Mouse (Mus musculus) stomach, embryonic 14.5 days (tissue): ENCODE data around the gene Gm8369. TPM values are rescaled to one million over a fixed set of nuclear protein-coding genes. Genes with fewer than 3 reads are reported as not detected.

Experiments
- ATAC-seq: fragments of 200-750 bp; cut with Nextera tagmentation; 2 replicates; pipeline ENCODE4 v1.8.0; 2017; ENCODE audit warnings: low read depth, moderate TSS enrichment; ENCODE audit not compliant: insufficient number of reproducible peaks, insufficient read depth, low FRiP score
- H3K27ac ChIP-seq: fragments of 300-500 bp; sonication (generic); 2 replicates; pipeline ENCODE4 v1.5.1; 2014; ENCODE audit warnings: mild to moderate bottlenecking, low read length, moderate library complexity, mixed read lengths
- H3K27me3 ChIP-seq: fragments of 300-500 bp; sonication (generic); 2 replicates; pipeline ENCODE4 v1.6.1; 2014; ENCODE audit warnings: low read length, control low read depth, mixed read lengths; ENCODE audit not compliant: control insufficient read depth, insufficient read depth
- H3K36me3 ChIP-seq: fragments of 300-500 bp; sonication (generic); 2 replicates; pipeline ENCODE4 v1.6.1; 2014; ENCODE audit warnings: mild to moderate bottlenecking, control low read depth, low read length, moderate library complexity, mixed read lengths; ENCODE audit not compliant: control insufficient read depth, insufficient read depth
- H3K4me1 ChIP-seq: fragments of 300-500 bp; sonication (generic); 2 replicates; pipeline ENCODE4 v1.6.1; 2014; ENCODE audit warnings: low read length, control low read depth, mixed read lengths; ENCODE audit not compliant: control insufficient read depth, insufficient read depth
- H3K4me2 ChIP-seq: fragments of 300-500 bp; sonication (generic); replicated peaks from 2 replicates; pipeline ENCODE4 v1.6.1; 2014; ENCODE audit warnings: low read depth, low read length, control low read depth
- H3K4me3 ChIP-seq: fragments of 300-500 bp; sonication (generic); 2 replicates; pipeline ENCODE4 v1.5.1; 2014; ENCODE audit warnings: low read depth, low read length, control low read depth
- H3K9ac ChIP-seq: fragments of 300-500 bp; sonication (generic); replicated peaks from 2 replicates; pipeline ENCODE4 v1.6.1; 2014; ENCODE audit warnings: low read depth, mild to moderate bottlenecking, control low read depth, low read length, moderate library complexity, mixed read lengths
- H3K9me3 ChIP-seq: fragments of 300-500 bp; sonication (generic); 2 replicates; pipeline ENCODE4 v1.6.1; 2016; ENCODE audit warnings: low read depth, low read length, control low read depth; ENCODE audit not compliant: control insufficient read depth
- WGBS: fragments of 180-500 bp; shearing (Covaris S2); extraction: QIAGEN DNeasy Blood & Tissue Kit; methylation state at CpG from one replicate; pipeline ENCODE4 v1.1.7; 2014; 5-methylcytosine and 5-hydroxymethylcytosine counted together
- polyA plus RNA-seq: library from polyadenylated mRNA; unstranded; fragments of >200 nt; fragmentation: Nextera tagmentation; extraction: Ambion mirVana; gene quantifications from 2 replicates; pipeline ENCODE4 v1.2.1, GENCODE M21; 2014

The Gm8369 gene
- polyA plus RNA-seq, 1 experiment from 2014 or later = not detected

DNA sequence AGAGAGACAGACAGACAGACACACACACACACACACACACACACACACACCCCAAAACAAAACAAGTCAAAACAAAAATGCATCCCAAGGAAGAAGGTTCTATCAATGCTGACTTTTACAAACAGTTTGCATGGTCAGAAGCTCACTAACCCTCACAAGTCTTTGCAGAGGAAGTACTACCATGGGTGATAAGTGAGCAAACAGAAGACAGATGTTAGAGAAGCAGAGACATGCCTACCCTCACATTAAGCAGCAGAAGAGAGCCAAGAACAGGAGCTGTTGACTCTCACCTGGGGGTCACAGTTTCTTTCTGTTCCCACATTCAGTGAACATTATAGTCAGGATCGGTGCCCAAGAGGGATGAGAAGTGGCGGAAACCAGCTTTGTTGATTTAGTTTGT lies 6.0 kb upstream of the Gm8369 start:
- Histone ChIP-seq H3K9me3 (no peaks in the 10 kb centered on the region), H3K9ac (no peak overlapping the region), H3K27ac (no peak overlapping the region), H3K4me1 (no peaks in the 10 kb centered on the region), H3K27me3 (no peaks in the 10 kb centered on the region), H3K4me2 (no peak overlapping the region), H3K36me3 (no peaks in the 10 kb centered on the region), H3K4me3 (no peak overlapping the region)
- ATAC-seq = no peak
- 89% methylated on average over 2 of the region's 2 CpGs for WGBS

DNA sequence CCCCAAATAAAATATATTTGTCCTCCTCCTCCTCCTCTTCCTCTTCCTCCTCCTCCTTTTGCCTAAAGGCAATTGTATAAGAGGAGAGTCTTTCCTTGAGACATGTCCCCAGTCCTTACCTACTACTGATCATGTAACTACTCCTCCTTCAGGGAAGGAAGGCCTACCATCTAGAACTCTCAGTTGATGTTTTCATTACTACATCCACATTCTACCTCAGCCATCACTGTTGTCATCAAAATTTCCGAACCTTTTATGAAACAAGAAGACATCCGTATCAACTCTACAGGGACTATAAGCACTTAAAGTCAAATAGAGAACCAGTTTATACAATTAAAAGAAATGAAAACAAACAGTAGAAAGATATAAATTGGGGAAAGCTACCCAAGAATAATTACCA lies 3.1 kb upstream of the Gm8369 start:
- Histone ChIP-seq H3K27me3 (no peaks in the 10 kb centered on the region), H3K4me1 (no peaks in the 10 kb centered on the region), H3K36me3 (no peaks in the 10 kb centered on the region), H3K27ac (no peak overlapping the region), H3K9me3 (no peaks in the 10 kb centered on the region), H3K4me2 (no peak overlapping the region), H3K9ac (no peak overlapping the region), H3K4me3 (no peak overlapping the region)
- 81% methylated on average over 2 of the region's 2 CpGs for WGBS
- no peak for ATAC-seq

DNA sequence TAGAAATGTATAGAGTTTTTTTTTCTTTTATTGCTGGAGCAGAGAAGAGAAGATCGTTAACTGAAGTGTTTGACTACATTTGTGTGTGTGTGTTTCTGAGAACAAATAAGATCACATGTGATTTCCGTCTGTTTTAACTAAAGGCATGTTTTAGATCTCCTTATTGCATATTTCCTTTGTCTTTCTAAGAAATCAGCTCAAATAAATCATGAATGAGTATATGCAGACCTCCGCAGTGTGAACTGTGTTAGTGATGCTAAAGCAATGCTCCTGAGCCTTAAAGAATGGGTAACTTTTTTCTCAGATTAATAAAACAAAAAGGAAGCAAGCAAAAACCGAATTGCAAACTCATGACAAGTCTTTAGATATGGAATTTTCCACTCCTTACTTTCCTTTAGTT lies 1.8 kb upstream of the Gm8369 start:
- no peak for ATAC-seq
- no peaks in the 10 kb centered on the region for H3K4me1 ChIP-seq
- H3K9ac ChIP-seq = no peak overlapping the region
- 63% methylated on average over 4 of the region's 4 CpGs for WGBS
- H3K27me3 ChIP-seq = no peaks in the 10 kb centered on the region
- no peak overlapping the region for H3K4me2 ChIP-seq
- H3K36me3 ChIP-seq = no peaks in the 10 kb centered on the region
- H3K9me3 ChIP-seq = no peaks in the 10 kb centered on the region
- H3K4me3 ChIP-seq = no peak overlapping the region
- H3K27ac ChIP-seq = no peak overlapping the region

DNA sequence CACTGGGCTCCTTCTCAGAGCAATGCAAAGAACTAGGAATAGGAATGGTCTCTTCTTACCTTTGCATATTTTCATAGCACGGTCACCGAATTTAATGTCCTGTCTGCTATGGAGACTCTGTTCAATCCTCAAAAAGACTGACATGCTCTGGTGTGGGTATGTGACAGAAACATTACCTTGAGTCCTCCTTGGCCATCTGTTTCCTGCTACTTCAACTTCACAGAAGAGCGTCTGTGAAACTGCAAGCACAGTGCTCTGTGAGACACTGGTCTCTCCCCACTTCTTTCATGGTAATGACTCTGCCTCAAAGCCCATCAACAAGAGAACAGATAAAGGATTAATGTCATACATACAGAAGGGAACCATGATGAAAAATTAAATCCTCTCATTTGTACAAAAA lies 1.4 kb upstream of the Gm8369 start:
- Histone ChIP-seq H3K9ac (no peak overlapping the region), H3K4me3 (no peak overlapping the region), H3K27ac (no peak overlapping the region), H3K36me3 (no peaks in the 10 kb centered on the region), H3K9me3 (no peaks in the 10 kb centered on the region), H3K4me1 (no peaks in the 10 kb centered on the region), H3K27me3 (no peaks in the 10 kb centered on the region), H3K4me2 (no peak overlapping the region)
- no peak for ATAC-seq
- 67% methylated on average over 3 of the region's 3 CpGs for WGBS

DNA sequence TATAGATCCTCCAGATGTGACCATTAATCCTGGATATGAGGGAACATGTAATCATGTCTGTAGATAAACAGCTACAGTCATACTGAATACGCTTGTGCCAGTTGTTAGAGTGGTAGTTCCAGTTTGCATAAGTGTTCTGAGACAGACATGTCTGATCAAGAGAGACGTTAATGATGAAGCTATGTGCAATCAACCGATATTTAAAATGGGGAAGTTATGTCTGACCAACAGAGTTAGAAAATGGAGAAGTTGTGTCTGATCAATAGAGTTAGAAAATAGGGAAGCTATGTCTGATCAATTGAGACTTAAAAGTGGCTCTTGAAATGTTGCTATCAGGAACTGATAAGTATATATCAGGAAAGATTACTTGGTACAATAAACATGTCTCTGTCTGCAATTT lies 472 bp upstream of the Gm8369 start:
- ATAC-seq = no peak
- Histone ChIP-seq H3K9me3 (no peaks in the 10 kb centered on the region), H3K27ac (no peak overlapping the region), H3K4me3 (no peak overlapping the region), H3K9ac (no peak overlapping the region), H3K36me3 (no peaks in the 10 kb centered on the region), H3K4me2 (no peak overlapping the region), H3K4me1 (no peaks in the 10 kb centered on the region), H3K27me3 (no peaks in the 10 kb centered on the region)
- 84% methylated on average over 3 of the region's 3 CpGs for WGBS

DNA sequence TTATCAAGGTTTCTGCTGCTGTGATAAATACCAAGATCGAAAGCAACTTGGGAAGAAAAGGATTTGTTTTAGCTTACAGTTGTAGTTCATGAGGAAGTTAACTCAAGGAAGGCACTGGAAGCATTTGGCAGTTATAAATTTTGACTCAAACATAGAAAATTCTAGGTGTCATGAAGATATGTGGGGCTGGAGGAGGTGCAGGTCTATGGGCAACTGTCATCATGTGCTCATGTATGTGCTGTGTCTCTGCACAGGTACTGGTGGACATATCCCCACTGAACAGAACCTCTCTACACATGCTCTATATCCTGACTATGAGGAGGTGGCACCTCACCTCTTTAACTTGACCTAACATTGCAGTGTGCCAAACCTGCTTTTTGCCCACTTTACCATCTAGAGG lies 861 bp downstream of the Gm8369 start:
- H3K9ac ChIP-seq = no peak overlapping the region
- H3K27me3 ChIP-seq = no peaks in the 10 kb centered on the region
- H3K9me3 ChIP-seq = no peaks in the 10 kb centered on the region
- no peak overlapping the region for H3K27ac ChIP-seq
- no peak for ATAC-seq
- no peaks in the 10 kb centered on the region for H3K36me3 ChIP-seq
- no peaks in the 10 kb centered on the region for H3K4me1 ChIP-seq
- 93% methylated on average over 1 of the region's 1 CpGs for WGBS
- no peak overlapping the region for H3K4me3 ChIP-seq
- no peak overlapping the region for H3K4me2 ChIP-seq

DNA sequence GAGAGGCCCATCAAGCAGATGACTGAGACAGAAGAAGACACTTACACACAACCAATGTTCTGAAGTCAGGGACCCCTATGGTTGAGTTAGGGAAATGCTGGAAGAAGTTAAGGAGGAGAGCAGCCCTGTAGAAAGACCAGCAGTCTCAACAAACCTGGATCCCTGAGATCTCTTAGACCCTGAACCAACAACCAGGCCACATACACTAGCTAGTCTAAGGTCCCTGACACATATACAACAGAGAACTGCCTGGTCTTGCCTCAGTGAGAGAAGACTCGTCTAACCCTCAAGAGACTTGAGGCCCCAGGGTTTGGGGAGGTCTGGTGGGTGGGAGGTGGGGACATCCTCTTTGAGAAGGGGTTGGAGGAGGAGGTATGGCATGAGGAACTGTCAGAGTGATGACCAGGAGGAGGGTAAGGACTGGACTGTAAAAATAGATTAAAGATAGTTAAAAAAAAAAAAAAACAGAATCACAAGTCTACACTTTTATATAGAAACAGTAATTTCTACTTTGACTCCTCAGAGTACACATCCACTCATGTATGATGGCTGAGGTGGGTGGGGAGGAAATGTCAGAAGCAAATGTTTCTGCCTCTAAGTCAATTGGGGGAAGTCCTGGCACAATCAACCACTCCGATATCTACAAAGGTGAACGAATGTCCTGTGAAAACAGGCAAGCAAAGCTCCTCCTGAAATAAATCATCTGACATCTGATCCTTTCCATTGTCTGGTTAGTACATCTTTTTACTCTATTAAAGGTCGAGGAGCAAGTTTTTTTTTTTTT lies 5.9 kb downstream of the Gm8369 start:
- H3K9me3 ChIP-seq = no peaks in the 10 kb centered on the region
- no peak overlapping the region for H3K4me2 ChIP-seq
- no peak for ATAC-seq
- no peak overlapping the region for H3K9ac ChIP-seq
- H3K36me3 ChIP-seq = no peaks in the 10 kb centered on the region
- WGBS = 67% methylated on average over 4 of the region's 4 CpGs
- no peak overlapping the region for H3K4me3 ChIP-seq
- H3K4me1 ChIP-seq = no peaks in the 10 kb centered on the region
- no peaks in the 10 kb centered on the region for H3K27me3 ChIP-seq
- no peak overlapping the region for H3K27ac ChIP-seq

DNA sequence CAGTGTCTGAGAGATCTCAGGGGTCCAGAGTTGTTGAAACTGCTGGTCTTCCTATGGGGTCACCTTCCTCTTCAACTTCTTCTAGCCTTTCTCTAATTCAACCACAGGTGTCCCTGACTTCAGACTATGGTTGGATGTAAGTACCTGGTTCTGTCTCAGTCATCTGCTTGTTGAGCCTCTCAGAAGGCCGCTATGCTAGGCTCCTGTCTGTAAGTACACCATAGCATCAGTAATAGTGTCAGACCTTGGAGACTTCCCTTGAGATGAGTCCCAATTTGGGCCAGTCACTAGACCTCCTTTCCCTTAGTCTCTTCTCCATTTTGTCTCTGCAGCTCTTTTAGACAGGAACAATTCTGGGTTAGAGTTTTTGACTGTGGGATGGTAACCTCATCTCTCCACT lies 6.9 kb downstream of the Gm8369 start:
- 71% methylated on average over 1 of the region's 1 CpGs for WGBS
- ATAC-seq = no peak
- Histone ChIP-seq H3K27ac (no peak overlapping the region), H3K4me3 (no peak overlapping the region), H3K36me3 (no peaks in the 10 kb centered on the region), H3K9me3 (no peaks in the 10 kb centered on the region), H3K4me2 (no peak overlapping the region), H3K27me3 (no peaks in the 10 kb centered on the region), H3K4me1 (no peaks in the 10 kb centered on the region), H3K9ac (no peak overlapping the region)

DNA sequence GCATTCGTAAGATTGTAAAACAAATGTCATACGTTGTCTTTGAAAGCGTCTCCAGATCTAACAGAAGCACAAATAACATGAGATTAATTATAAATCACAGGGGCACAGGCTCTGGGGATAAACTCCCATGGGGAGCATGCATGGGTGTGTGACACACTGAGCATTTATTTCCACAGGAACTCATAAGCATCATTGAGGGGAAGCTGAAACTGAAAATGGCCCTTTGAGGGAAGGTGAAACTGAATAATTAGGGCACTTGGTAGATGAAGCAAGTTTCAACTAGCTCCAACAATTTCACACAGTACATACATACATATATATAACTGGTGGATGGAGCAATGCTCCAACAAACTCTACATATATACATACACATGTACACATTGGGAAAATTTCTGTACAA lies 8.8 kb downstream of the Gm8369 start:
- Histone ChIP-seq H3K4me1 (no peaks in the 10 kb centered on the region), H3K9ac (no peak overlapping the region), H3K27ac (no peak overlapping the region), H3K9me3 (no peaks in the 10 kb centered on the region), H3K36me3 (no peaks in the 10 kb centered on the region), H3K4me3 (no peak overlapping the region), H3K4me2 (no peak overlapping the region), H3K27me3 (no peaks in the 10 kb centered on the region)
- ATAC-seq = no peak
- WGBS = 47% methylated on average over 3 of the region's 3 CpGs
